Mouse (Mus musculus) forebrain, embryonic 15.5 days (tissue): Measurements from ENCODE around the gene Meltf. TPM values are rescaled to one million over a fixed set of nuclear protein-coding genes. Genes with fewer than 3 reads are reported as not detected.

Experiments
- ATAC-seq: fragments of 200-750 bp; cut with Nextera tagmentation; replicated peaks from 2 replicates; pipeline ENCODE4 v1.8.0; 2017; ENCODE audit warnings: mild to moderate bottlenecking, moderate TSS enrichment, moderate library complexity
- H3K27ac ChIP-seq: fragments of 300-500 bp; sonication (generic); replicated peaks from 2 replicates; pipeline ENCODE4 v1.5.1; 2015; ENCODE audit warnings: mild to moderate bottlenecking, inconsistent platforms
- H3K27me3 ChIP-seq: fragments of 300-500 bp; sonication (generic); 2 replicates; pipeline ENCODE4 v1.6.1; 2015; ENCODE audit warnings: inconsistent platforms
- H3K36me3 ChIP-seq: fragments of 300-500 bp; sonication (generic); 2 replicates; pipeline ENCODE4 v1.6.1; 2015; ENCODE audit warnings: mild to moderate bottlenecking, inconsistent platforms
- H3K4me1 ChIP-seq: fragments of 300-500 bp; sonication (generic); 2 replicates; pipeline ENCODE4 v1.6.1; 2015; ENCODE audit warnings: inconsistent platforms
- H3K4me2 ChIP-seq: fragments of 300-500 bp; sonication (generic); replicated peaks from 2 replicates; pipeline ENCODE4 v1.6.1; 2015; ENCODE audit warnings: mild to moderate bottlenecking, inconsistent platforms
- H3K4me3 ChIP-seq: fragments of 300-500 bp; sonication (generic); 2 replicates; pipeline ENCODE4 v1.5.1; 2015; ENCODE audit warnings: mild to moderate bottlenecking, inconsistent platforms
- H3K9ac ChIP-seq: fragments of 300-500 bp; sonication (generic); replicated peaks from 2 replicates; pipeline ENCODE4 v1.6.1; 2015; ENCODE audit warnings: mild to moderate bottlenecking, inconsistent platforms
- H3K9me3 ChIP-seq: fragments of 300-500 bp; sonication (generic); 2 replicates; pipeline ENCODE4 v1.6.1; 2016; ENCODE audit warnings: inconsistent platforms
- WGBS: fragments of 180-500 bp; shearing (Covaris S2); methylation state at CpG from one replicate; pipeline ENCODE4 v1.1.7; 2015; ENCODE audit warnings: mixed read lengths; 5-methylcytosine and 5-hydroxymethylcytosine counted together
- polyA plus RNA-seq: library from polyadenylated mRNA; unstranded; fragments of >200 nt; fragmentation: Nextera tagmentation; extraction: Ambion mirVana; gene quantifications from 2 replicates; pipeline ENCODE4 v1.2.1, GENCODE M21; 2015

The Meltf gene
- polyA plus RNA-seq, 1 experiment from 2014 or later: 0.13 TPM

DNA sequence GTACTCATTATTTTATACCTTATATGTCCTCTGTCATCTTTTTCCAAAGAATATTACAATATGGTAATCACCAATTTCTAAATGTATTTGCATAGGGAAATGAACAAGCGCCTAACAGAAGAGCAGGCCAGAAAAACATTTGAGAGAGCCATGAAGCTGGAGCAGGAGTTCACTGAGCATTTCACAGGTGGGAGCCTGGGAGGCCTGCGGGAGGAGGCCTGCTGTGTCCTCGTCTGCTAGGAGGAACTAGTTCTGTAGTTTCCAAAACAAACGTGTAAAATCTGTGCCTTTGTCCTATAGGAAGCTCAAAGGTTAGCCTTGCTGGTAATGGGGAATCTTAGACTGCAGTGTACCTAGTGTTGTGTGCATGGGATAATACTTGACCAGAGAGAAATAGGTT lies 10.9 kb upstream of the Meltf start:
- no peak overlapping the region for H3K27ac ChIP-seq
- ATAC-seq: no peak
- H3K4me3 ChIP-seq: no peak overlapping the region
- H3K9me3 ChIP-seq: no peaks in the 10 kb centered on the region
- no peaks in the 10 kb centered on the region for H3K27me3 ChIP-seq
- H3K36me3 ChIP-seq: peaks cover 21% of the 10 kb centered on the region
- H3K4me1 ChIP-seq: no peaks in the 10 kb centered on the region
- no peak overlapping the region for H3K4me2 ChIP-seq
- 81% methylated on average over 4 of the region's 4 CpGs for WGBS
- H3K9ac ChIP-seq: no peak overlapping the region

DNA sequence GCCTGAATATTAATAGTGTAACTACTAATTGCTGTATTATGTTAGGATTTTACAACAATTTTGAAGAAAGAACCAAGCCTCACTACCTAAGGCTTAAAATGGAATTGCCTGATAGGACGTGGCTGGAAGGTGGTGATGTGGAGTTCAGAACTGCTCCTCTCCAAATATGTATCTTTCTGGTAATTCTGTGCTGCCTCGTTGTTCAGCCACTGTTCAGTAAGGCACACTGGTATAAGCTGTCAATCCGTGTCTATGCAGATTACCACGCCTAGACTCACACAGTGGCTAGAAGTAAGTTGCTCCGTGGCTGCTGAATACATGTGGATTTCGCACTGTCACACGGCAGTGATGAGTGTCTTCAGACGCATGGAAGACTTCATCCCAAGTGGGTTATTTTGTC lies 4.9 kb upstream of the Meltf start:
- ATAC-seq: no peak
- Histone ChIP-seq H3K4me2 (no peak overlapping the region), H3K9ac (no peak overlapping the region), H3K4me3 (no peak overlapping the region), H3K4me1 (peaks cover 7% of the 10 kb centered on the region; the same call in 1 of the 2 replicates), H3K36me3 (peaks cover 15% of the 10 kb centered on the region), H3K9me3 (no peaks in the 10 kb centered on the region), H3K27ac (no peak overlapping the region), H3K27me3 (no peaks in the 10 kb centered on the region)
- WGBS: 92% methylated on average over 8 of the region's 8 CpGs

DNA sequence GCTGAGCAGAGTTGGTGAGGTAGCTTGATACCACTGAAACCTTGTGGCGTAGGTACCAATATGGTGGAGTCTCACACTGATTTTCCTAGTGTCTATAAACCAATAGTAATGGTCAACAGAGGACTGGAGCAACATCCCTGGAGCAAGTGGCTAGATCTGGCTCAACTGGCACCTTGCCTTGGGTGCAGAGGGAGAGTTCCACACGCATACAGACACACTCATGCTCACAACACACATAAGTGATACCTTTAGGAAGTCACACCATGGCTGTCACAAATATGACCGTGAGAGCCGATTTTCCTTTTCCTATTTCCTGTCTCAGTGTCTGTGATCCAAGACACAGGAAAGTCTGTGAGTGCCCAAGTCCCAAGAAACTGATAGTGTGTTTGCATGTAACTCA lies 3.2 kb upstream of the Meltf start:
- WGBS: 96% methylated on average over 4 of the region's 4 CpGs
- Histone ChIP-seq H3K4me1 (peaks cover 7% of the 10 kb centered on the region; the same call in 1 of the 2 replicates), H3K9ac (no peak overlapping the region), H3K36me3 (peaks cover 15% of the 10 kb centered on the region), H3K27ac (peak overlapping the region; percentile 68; the same call in 1 of the 2 replicates), H3K4me2 (no peak overlapping the region), H3K4me3 (no peak overlapping the region), H3K9me3 (no peaks in the 10 kb centered on the region), H3K27me3 (no peaks in the 10 kb centered on the region)
- no peak for ATAC-seq

GRCm38 (mm10) chr16:31876386-31876785 lies 2.2 kb upstream of the Meltf start:
- peaks cover 7% of the 10 kb centered on the region; the same call in 1 of the 2 replicates for H3K4me1 ChIP-seq
- H3K27me3 ChIP-seq: no peaks in the 10 kb centered on the region
- no peak overlapping the region for H3K4me3 ChIP-seq
- no peak overlapping the region for H3K4me2 ChIP-seq
- 61% methylated on average over 10 of the region's 10 CpGs for WGBS
- no peaks in the 10 kb centered on the region for H3K9me3 ChIP-seq
- H3K27ac ChIP-seq: peak overlapping the region; percentile 68
- H3K9ac ChIP-seq: no peak overlapping the region
- ATAC-seq: no peak; the same call in 1 of the 2 replicates
- H3K36me3 ChIP-seq: peaks cover 14% of the 10 kb centered on the region

DNA sequence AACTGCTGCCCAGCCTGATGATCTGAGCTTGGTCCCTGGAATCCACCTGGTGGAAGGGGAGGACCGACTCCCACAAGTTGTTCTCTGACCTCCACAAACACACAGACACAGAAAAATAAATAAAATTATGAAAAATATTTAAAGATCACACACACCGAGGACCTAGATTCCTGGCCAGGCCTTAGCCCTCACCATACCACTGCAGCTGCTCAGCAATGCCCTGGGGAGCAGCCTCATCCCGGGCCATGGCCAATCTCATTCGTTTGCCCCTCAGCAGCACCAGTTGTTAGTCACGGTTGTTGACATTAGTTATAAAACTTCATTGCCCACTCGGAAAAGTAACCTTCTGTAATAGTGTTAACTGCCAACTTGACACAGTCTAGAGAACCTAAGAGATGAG lies 558 bp upstream of the Meltf start:
- no peaks in the 10 kb centered on the region for H3K9me3 ChIP-seq
- peaks cover 7% of the 10 kb centered on the region; the same call in 1 of the 2 replicates for H3K4me1 ChIP-seq
- H3K4me3 ChIP-seq: no peak overlapping the region
- H3K36me3 ChIP-seq: peaks cover 10% of the 10 kb centered on the region
- no peak for ATAC-seq
- no peaks in the 10 kb centered on the region for H3K27me3 ChIP-seq
- H3K9ac ChIP-seq: no peak overlapping the region
- H3K4me2 ChIP-seq: no peak overlapping the region
- no peak overlapping the region for H3K27ac ChIP-seq
- 80% methylated on average over 6 of the region's 6 CpGs for WGBS

DNA sequence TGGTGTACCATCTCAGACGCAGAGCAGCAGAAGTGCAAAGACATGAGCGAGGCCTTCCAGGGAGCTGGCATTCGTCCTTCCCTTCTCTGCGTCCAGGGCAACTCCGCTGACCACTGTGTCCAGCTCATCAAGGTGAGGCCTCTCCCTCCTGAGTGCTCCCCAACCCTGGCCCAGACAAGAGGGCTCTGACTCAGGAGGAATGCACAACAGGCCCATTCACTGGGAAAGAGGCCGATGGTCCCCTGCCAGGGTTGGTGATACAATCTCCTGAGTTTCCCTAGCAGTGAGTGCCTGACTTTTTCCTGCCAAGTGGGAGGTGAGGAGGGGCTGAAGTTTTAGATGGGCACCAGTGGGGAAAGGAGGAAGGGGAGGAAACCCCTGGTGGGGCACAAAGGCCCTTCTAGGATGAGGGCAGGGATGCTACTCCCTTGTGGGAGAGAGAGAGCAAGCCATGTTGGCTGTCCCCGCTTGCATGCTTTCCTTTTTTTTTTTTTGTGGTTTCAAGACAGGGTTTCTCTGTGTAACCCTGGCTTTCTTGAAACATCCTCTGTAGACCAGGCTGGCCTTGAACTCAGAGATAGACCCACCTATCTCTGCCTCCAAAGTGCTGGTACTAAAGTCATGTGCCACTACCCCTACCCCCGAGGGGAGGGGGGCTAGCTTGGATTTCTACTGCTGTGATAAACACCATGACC lies 1.7 kb downstream of the Meltf start:
- Histone ChIP-seq H3K4me3 (no peak overlapping the region), H3K36me3 (no peaks in the 10 kb centered on the region), H3K27me3 (no peaks in the 10 kb centered on the region), H3K9ac (no peak overlapping the region), H3K27ac (no peak overlapping the region), H3K9me3 (no peaks in the 10 kb centered on the region), H3K4me1 (peaks cover 10% of the 10 kb centered on the region), H3K4me2 (no peak overlapping the region)
- ATAC-seq: no peak
- WGBS: 82% methylated on average over 8 of the region's 8 CpGs

DNA sequence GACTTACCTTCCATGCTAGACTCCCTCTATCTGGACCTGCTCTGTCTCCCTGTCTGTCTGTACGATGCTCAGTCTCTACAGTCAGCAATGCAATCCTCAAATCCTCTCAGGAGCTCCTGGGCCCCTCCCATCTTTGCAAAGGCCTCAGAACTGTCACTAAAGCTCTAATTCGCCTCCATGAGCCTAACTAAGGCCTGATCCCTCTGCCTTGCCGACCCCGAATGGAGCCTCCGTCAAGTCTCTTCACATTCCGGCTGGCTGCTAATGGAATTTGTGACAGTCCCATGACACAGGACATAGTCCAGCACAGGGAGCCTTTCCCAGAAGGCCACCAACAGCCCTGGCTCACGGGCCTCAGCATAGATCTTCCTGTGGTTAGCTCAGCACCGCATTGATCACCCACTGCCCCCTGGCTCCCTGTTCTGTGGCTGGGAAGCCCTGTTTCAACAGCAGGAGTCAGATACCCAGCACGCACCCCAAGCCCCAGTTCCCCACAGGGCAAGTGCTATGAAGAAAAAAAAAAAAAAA lies 3.8 kb downstream of the Meltf start:
- Histone ChIP-seq H3K4me3 (no peak overlapping the region), H3K9ac (no peak overlapping the region), H3K9me3 (no peaks in the 10 kb centered on the region), H3K4me1 (peaks cover 3% of the 10 kb centered on the region; the same call in 1 of the 2 replicates), H3K27ac (no peak overlapping the region), H3K4me2 (no peak overlapping the region), H3K36me3 (no peaks in the 10 kb centered on the region), H3K27me3 (no peaks in the 10 kb centered on the region)
- 55% methylated on average over 9 of the region's 9 CpGs for WGBS
- ATAC-seq: no peak

GRCm38 (mm10) chr16:31883302-31883701 lies 4.7 kb downstream of the Meltf start:
- Histone ChIP-seq H3K36me3 (no peaks in the 10 kb centered on the region), H3K4me3 (no peak overlapping the region), H3K27me3 (no peaks in the 10 kb centered on the region), H3K4me1 (peaks cover 3% of the 10 kb centered on the region; the same call in 1 of the 2 replicates), H3K9ac (no peak overlapping the region), H3K9me3 (no peaks in the 10 kb centered on the region), H3K27ac (no peak overlapping the region), H3K4me2 (no peak overlapping the region)
- 70% methylated on average over 14 of the region's 14 CpGs for WGBS
- no peak for ATAC-seq

DNA sequence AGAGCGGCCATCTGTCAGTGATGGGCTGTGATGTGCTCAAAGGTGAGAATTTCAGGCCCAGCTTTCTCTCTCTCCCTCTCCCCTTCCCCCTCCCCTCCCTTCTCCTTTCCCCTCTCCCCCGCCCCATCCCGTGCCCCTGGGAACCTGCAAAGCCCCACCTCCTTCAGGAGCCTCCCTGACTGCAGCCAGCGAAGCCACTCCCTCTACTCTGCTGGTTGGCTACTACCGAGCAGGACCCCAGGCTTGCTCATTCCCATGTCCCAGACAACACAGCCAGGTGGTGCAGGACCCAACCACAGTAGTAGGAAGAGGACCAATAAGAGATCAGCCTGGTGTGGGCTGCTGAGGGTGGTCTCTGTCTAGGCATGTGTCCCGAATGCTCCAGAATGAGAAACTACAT lies 5.3 kb downstream of the Meltf start:
- 16% methylated on average over 6 of the region's 6 CpGs for WGBS
- ATAC-seq: no peak

GRCm38 (mm10) chr16:31890907-31891306 lies 12.3 kb downstream of the Meltf start:
- no peak for ATAC-seq
- 62% methylated on average over 7 of the region's 7 CpGs for WGBS
- no peak overlapping the region for H3K27ac ChIP-seq

More for the DNA sequence above, 5.3 kb downstream of the Meltf start:
- H3K36me3 ChIP-seq: no peaks in the 10 kb centered on the region
- H3K4me1 ChIP-seq: peaks cover 3% of the 10 kb centered on the region; the same call in 1 of the 2 replicates
- no peak overlapping the region for H3K4me3 ChIP-seq
- H3K9me3 ChIP-seq: no peaks in the 10 kb centered on the region
- H3K9ac ChIP-seq: no peak overlapping the region
- no peak overlapping the region for H3K27ac ChIP-seq
- H3K27me3 ChIP-seq: no peaks in the 10 kb centered on the region
- H3K4me2 ChIP-seq: no peak overlapping the region

DNA sequence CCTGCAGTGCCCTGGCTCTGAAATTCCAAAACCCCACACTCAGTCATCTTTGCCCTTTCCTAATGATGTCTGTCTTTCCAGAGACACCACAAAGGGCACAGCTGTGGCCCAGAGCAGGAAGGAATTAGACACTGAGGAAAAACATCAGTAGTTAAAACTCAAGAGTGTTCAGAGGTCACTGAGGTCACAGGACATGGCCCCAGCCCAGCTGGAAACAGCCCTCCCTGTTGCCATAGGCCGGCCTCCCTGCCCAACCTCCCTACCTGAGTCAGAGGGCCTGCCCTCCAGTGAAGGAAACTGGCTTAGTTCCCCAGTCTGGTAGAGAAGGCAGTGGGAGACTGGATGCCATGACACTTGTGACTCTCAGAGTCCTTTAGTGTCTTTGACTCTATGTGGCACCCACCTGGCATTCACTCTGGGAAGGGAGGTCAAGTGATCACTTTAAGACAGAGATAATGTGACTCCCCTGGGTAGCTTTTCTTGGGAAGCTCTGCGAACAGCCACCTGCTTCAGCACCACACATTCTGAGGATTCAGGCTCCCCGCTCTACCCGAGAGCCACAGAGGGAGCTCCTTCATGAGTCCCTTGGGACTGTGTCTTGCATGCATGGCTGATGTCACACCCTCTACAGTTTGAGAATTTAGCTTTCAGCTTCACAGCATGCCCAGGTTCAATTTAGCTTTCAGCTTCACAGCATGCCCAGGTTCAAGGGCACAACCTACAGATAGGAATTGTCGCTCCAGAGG lies 15.0 kb downstream of the Meltf start:
- no peaks in the 10 kb centered on the region for H3K9me3 ChIP-seq
- H3K36me3 ChIP-seq: no peaks in the 10 kb centered on the region
- no peak overlapping the region for H3K4me2 ChIP-seq
- H3K27me3 ChIP-seq: no peaks in the 10 kb centered on the region
- no peak overlapping the region for H3K4me3 ChIP-seq
- 67% methylated on average over 5 of the region's 5 CpGs for WGBS
- no peak overlapping the region for H3K9ac ChIP-seq
- no peak overlapping the region for H3K27ac ChIP-seq
- no peak for ATAC-seq
- peaks cover 21% of the 10 kb centered on the region for H3K4me1 ChIP-seq

More at GRCm38 (mm10) chr16:31890907-31891306, 12.3 kb downstream of the Meltf start:
- Histone ChIP-seq H3K27me3 (no peaks in the 10 kb centered on the region), H3K4me3 (no peak overlapping the region), H3K4me1 (no peaks in the 10 kb centered on the region), H3K9ac (no peak overlapping the region), H3K4me2 (no peak overlapping the region), H3K9me3 (no peaks in the 10 kb centered on the region), H3K36me3 (no peaks in the 10 kb centered on the region)
